Comparison of ENCODE assay signal across 1 mouse cellular context in genomic region chr3:96220131-96220764, GRCm38 (mm10).
TF ChIP-seq lines count a peak whose summit lies in the region.

No protein-coding gene starts in this region.

TF ChIP-seq in MEL, 35 proteins besides CTCF, POLR2A, EP300 and RAD21:
- peak; percentile 99 for TF ChIP-seq POLR2AphosphoS5 (IDR thresholded peaks at IDR 0.05; ENCODE audit: borderline replicate concordance, low read depth, low read length)
